Mouse (Mus musculus) forebrain, embryonic 12.5 days (tissue): ENCODE measurements at regions not wholly inside any gene's neighbourhood (a gene's known extent, or its start where the extent isn't known, plus 50 kb on each side); places are given as distances from the start of the nearest gene placed in this dataset.

Experiments
- ATAC-seq: fragments of 200-750 bp; cut with Nextera tagmentation; 2 replicates; pipeline ENCODE4 v1.8.0; 2017; ENCODE audit warnings: moderate TSS enrichment; ENCODE audit not compliant: low FRiP score
- H3K27ac ChIP-seq: fragments of 300-500 bp; sonication (generic); 2 replicates; pipeline ENCODE4 v1.5.1; 2016; ENCODE audit warnings: mild to moderate bottlenecking
- H3K27me3 ChIP-seq: fragments of 300-500 bp; sonication (generic); 2 replicates; pipeline ENCODE4 v1.6.1; 2016; ENCODE audit warnings: mild to moderate bottlenecking
- H3K36me3 ChIP-seq: fragments of 300-500 bp; sonication (generic); replicated peaks from 2 replicates; pipeline ENCODE4 v1.6.1; 2016; ENCODE audit warnings: mild to moderate bottlenecking
- H3K4me1 ChIP-seq: fragments of 300-500 bp; sonication (generic); 2 replicates; pipeline ENCODE4 v1.6.1; 2016
- H3K4me2 ChIP-seq: fragments of 300-500 bp; sonication (generic); 2 replicates; pipeline ENCODE4 v1.6.1; 2016; ENCODE audit warnings: mild to moderate bottlenecking, moderate library complexity
- H3K4me3 ChIP-seq: fragments of 300-500 bp; sonication (generic); replicated peaks from 2 replicates; pipeline ENCODE4 v1.5.1; 2016; ENCODE audit warnings: mild to moderate bottlenecking
- H3K9ac ChIP-seq: fragments of 300-500 bp; sonication (generic); 2 replicates; pipeline ENCODE4 v1.6.1; 2016; ENCODE audit warnings: mild to moderate bottlenecking
- H3K9me3 ChIP-seq: fragments of 300-500 bp; sonication (generic); 2 replicates; pipeline ENCODE4 v1.6.1; 2016
- WGBS: fragments of 180-500 bp; shearing (Covaris S2); methylation state at CpG from one replicate; pipeline ENCODE4 v1.1.7; 2016; 5-methylcytosine and 5-hydroxymethylcytosine counted together

GRCm38 (mm10) chr1:76638010-76638400 is 876.9 kb downstream of the Epha4 start:
- Histone ChIP-seq H3K4me2 (peak overlapping the region; percentile 50), H3K27me3 (no peaks in the 10 kb centered on the region), H3K36me3 (no peaks in the 10 kb centered on the region), H3K9ac (no peak overlapping the region), H3K4me1 (peaks cover 14% of the 10 kb centered on the region), H3K4me3 (no peak overlapping the region), H3K9me3 (no peaks in the 10 kb centered on the region), H3K27ac (peak overlapping the region; percentile 59; the same call in 1 of the 2 replicates)
- no peak for ATAC-seq
- 46% methylated on average over 5 of the region's 5 CpGs for WGBS

GRCm38 (mm10) chr1:76641181-76641711 is 873.6 kb downstream of the Epha4 start:
- no peaks in the 10 kb centered on the region for H3K27me3 ChIP-seq
- ATAC-seq = no peak
- no peak overlapping the region for H3K4me2 ChIP-seq
- no peak overlapping the region for H3K4me3 ChIP-seq
- H3K36me3 ChIP-seq = no peaks in the 10 kb centered on the region
- H3K27ac ChIP-seq = no peak overlapping the region
- H3K4me1 ChIP-seq = peaks cover 14% of the 10 kb centered on the region
- H3K9ac ChIP-seq = no peak overlapping the region
- no peaks in the 10 kb centered on the region for H3K9me3 ChIP-seq
- WGBS = 82% methylated on average over 3 of the region's 3 CpGs

GRCm38 (mm10) chr1:76642703-76643102 is 872.2 kb downstream of the Epha4 start:
- H3K4me3 ChIP-seq = no peak overlapping the region
- WGBS = 87% methylated on average over 6 of the region's 6 CpGs
- H3K4me2 ChIP-seq = no peak overlapping the region
- H3K4me1 ChIP-seq = peaks cover 6% of the 10 kb centered on the region; the same call in 1 of the 2 replicates
- H3K36me3 ChIP-seq = no peaks in the 10 kb centered on the region
- no peak for ATAC-seq
- H3K27ac ChIP-seq = no peak overlapping the region
- H3K9ac ChIP-seq = no peak overlapping the region
- no peaks in the 10 kb centered on the region for H3K27me3 ChIP-seq
- no peaks in the 10 kb centered on the region for H3K9me3 ChIP-seq

DNA sequence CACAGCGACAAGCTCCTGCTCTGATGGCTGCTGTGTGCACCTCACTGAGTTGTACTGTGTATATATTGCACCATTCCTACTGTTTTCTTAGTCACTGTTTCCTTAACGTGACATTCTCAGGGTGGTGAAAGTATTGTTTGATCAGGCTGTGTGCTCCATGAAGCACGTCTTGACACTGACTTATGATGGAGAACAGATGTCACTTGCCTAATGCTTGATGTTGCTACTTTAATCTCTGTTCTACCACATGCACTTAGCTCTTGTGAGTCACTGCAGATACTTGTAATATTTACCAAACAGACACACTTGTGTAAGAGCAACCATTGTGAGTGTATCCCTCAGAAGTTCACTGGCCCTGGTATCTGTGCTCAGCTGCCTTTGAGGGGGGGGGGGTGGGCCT is 870.0 kb downstream of the Epha4 start:
- WGBS = 80% methylated on average over 3 of the region's 3 CpGs
- ATAC-seq = no peak
- no peaks in the 10 kb centered on the region for H3K4me1 ChIP-seq

GRCm38 (mm10) chr1:76654826-76655225 is 860.1 kb downstream of the Epha4 start:
- Histone ChIP-seq H3K36me3 (no peaks in the 10 kb centered on the region), H3K4me3 (no peak overlapping the region), H3K27me3 (no peaks in the 10 kb centered on the region), H3K4me2 (no peak overlapping the region), H3K9ac (no peak overlapping the region), H3K9me3 (no peaks in the 10 kb centered on the region), H3K4me1 (no peaks in the 10 kb centered on the region), H3K27ac (no peak overlapping the region)
- WGBS = 54% methylated on average over 1 of the region's 1 CpGs
- ATAC-seq = no peak

More for the DNA sequence above, 870.0 kb downstream of the Epha4 start:
- no peak overlapping the region for H3K4me3 ChIP-seq
- no peaks in the 10 kb centered on the region for H3K27me3 ChIP-seq
- H3K9me3 ChIP-seq = no peaks in the 10 kb centered on the region
- H3K4me2 ChIP-seq = no peak overlapping the region
- no peak overlapping the region for H3K9ac ChIP-seq
- H3K27ac ChIP-seq = no peak overlapping the region
- H3K36me3 ChIP-seq = no peaks in the 10 kb centered on the region

- Histone ChIP-seq H3K9me3 (no peaks in the 10 kb centered on the region), H3K4me1 (no peaks in the 10 kb centered on the region), H3K9ac (no peak overlapping the region), H3K4me2 (no peak overlapping the region), H3K27ac (no peak overlapping the region), H3K27me3 (no peaks in the 10 kb centered on the region), H3K36me3 (no peaks in the 10 kb centered on the region), H3K4me3 (no peak overlapping the region)
- 92% methylated on average over 4 of the region's 4 CpGs for WGBS
- no peak for ATAC-seq
These were observed 856.7 kb downstream of the Epha4 start for GRCm38 (mm10) chr1:76658228-76658627.

DNA sequence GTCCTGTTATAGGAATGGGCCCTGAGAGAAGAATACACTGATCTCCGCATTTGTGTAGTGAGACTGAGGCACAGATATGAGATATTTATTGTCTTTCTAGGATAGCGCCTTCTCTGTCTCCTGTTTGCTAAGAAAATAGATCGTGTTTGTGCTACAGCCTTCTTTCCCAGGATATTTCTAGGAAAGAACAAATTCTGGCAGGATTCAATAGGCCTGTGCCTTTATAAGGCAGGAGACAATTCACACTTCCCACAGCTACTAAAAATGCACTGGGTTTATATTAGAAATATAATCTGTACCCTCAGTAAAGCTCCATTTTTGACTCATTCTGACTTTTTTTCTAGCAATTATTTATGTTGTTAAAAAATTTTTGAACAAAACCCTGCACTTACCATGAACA is 854.7 kb downstream of the Epha4 start:
- ATAC-seq = no peak
- no peak overlapping the region for H3K9ac ChIP-seq
- H3K4me2 ChIP-seq = no peak overlapping the region
- H3K27me3 ChIP-seq = no peaks in the 10 kb centered on the region
- no peak overlapping the region for H3K4me3 ChIP-seq
- H3K27ac ChIP-seq = no peak overlapping the region
- no peaks in the 10 kb centered on the region for H3K4me1 ChIP-seq
- H3K9me3 ChIP-seq = no peaks in the 10 kb centered on the region
- 91% methylated on average over 3 of the region's 3 CpGs for whole genome bisulfite sequencing
- H3K36me3 ChIP-seq = no peaks in the 10 kb centered on the region

DNA sequence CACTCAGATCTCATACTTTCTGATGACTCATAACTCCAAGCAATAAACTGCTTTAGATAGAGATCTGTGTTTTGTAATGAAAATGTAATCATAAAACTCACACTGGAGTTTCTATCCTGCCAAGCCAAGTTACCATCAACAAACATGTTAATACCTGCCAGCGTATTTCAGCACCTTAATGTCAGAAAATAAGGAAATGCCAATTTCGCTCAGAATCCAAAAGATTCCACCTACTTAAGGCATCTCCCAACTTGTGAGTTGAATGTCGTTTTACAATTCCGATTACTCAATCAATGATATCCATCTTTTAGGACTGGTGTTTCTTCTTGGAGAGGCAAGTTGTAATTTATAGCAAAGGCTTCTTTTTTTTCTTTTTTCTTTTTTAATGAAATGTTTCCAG is 850.5 kb downstream of the Epha4 start:
- Histone ChIP-seq H3K4me2 (no peak overlapping the region), H3K36me3 (no peaks in the 10 kb centered on the region), H3K4me3 (no peak overlapping the region), H3K27ac (no peak overlapping the region), H3K4me1 (no peaks in the 10 kb centered on the region), H3K9me3 (no peaks in the 10 kb centered on the region), H3K27me3 (no peaks in the 10 kb centered on the region), H3K9ac (no peak overlapping the region)
- no peak for ATAC-seq
- 92% methylated on average over 4 of the region's 4 CpGs for WGBS

DNA sequence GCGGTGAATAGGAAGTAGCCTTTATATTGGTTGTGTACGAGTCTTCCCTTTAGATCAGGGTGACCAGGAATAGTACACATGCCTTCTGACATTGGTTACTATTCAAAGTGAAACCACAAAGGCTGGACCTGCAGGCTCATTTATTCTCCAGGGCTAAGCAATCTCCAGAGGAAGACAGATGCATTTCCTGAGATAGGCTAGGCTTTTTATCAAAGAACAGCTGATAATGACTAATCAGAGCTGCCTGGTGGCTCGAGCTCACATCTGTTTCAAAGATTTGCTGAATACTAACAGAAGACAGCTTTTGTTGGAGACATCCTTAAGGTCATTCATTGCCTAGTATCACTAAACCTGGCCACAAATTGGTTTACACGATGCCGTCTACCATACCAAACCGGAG is 838.1 kb downstream of the Epha4 start:
- Histone ChIP-seq H3K4me3 (no peak overlapping the region), H3K4me1 (no peaks in the 10 kb centered on the region), H3K27me3 (no peaks in the 10 kb centered on the region), H3K36me3 (no peaks in the 10 kb centered on the region), H3K9me3 (no peaks in the 10 kb centered on the region), H3K4me2 (no peak overlapping the region), H3K9ac (no peak overlapping the region), H3K27ac (no peak overlapping the region)
- 72% methylated on average over 6 of the region's 6 CpGs for WGBS
- ATAC-seq = no peak

GRCm38 (mm10) chr1:76705556-76705955 is 809.3 kb downstream of the Epha4 start:
- ATAC-seq = peak; percentile 80; the same call in 1 of the 2 replicates
- no peaks in the 10 kb centered on the region for H3K27me3 ChIP-seq
- 31% methylated on average over 2 of the region's 2 CpGs for WGBS
- 0 out of 2 replicates have a peak overlapping the region, but pooled peaks have one; percentile 42 for H3K27ac ChIP-seq
- no peaks in the 10 kb centered on the region for H3K4me1 ChIP-seq
- H3K36me3 ChIP-seq = no peaks in the 10 kb centered on the region
- no peak overlapping the region for H3K4me3 ChIP-seq
- H3K9me3 ChIP-seq = no peaks in the 10 kb centered on the region
- no peak overlapping the region for H3K9ac ChIP-seq
- no peak overlapping the region for H3K4me2 ChIP-seq

- ATAC-seq = peak; percentile 46; the same call in 1 of the 2 replicates
These were observed 797.1 kb downstream of the Epha4 start for GRCm38 (mm10) chr1:76717639-76718292.

GRCm38 (mm10) chr1:76724453-76724852 is 790.4 kb downstream of the Epha4 start:
- Histone ChIP-seq H3K27ac (no peak overlapping the region), H3K4me1 (no peaks in the 10 kb centered on the region), H3K9ac (no peak overlapping the region), H3K4me2 (no peak overlapping the region), H3K4me3 (no peak overlapping the region), H3K27me3 (no peaks in the 10 kb centered on the region), H3K9me3 (no peaks in the 10 kb centered on the region), H3K36me3 (no peaks in the 10 kb centered on the region)
- ATAC-seq = no peak
- 83% methylated on average over 3 of the region's 3 CpGs for WGBS

More at GRCm38 (mm10) chr1:76717639-76718292, 797.1 kb downstream of the Epha4 start:
- WGBS = 25% methylated on average over 11 of the region's 11 CpGs
- H3K4me2 ChIP-seq = no peak overlapping the region
- no peaks in the 10 kb centered on the region for H3K9me3 ChIP-seq
- peak overlapping the region; percentile 26; the same call in 1 of the 2 replicates for H3K27ac ChIP-seq
- no peak overlapping the region for H3K9ac ChIP-seq
- H3K36me3 ChIP-seq = no peaks in the 10 kb centered on the region
- peaks cover 13% of the 10 kb centered on the region for H3K4me1 ChIP-seq
- no peak overlapping the region for H3K4me3 ChIP-seq
- no peaks in the 10 kb centered on the region; the same call in 1 of the 2 replicates for H3K27me3 ChIP-seq

DNA sequence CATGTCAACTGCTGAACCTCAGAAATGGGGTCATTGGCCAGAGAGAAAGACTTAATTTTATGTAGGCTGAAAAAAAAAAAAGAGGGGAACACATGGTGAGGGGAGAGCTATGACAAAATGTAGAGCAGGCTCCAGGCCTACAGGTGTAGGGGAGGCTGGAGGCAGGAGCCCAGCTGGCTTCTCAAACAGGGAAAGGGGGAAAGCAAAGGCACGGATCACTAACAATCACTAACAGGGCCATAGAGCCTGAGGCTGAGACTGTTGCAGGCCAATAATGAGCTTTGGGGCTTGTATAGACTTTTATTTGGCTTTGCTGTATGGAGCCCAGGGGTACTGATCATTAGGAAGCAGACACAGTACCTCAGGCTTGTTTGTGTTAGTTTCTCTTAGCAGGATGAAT is 777.9 kb downstream of the Epha4 start:
- Histone ChIP-seq H3K27me3 (no peaks in the 10 kb centered on the region), H3K4me2 (no peak overlapping the region), H3K9ac (no peak overlapping the region), H3K4me3 (no peak overlapping the region), H3K4me1 (no peaks in the 10 kb centered on the region), H3K27ac (no peak overlapping the region), H3K9me3 (no peaks in the 10 kb centered on the region), H3K36me3 (no peaks in the 10 kb centered on the region)
- no peak for ATAC-seq
- 53% methylated on average over 1 of the region's 1 CpGs for WGBS
